Mouse (Mus musculus): Measurements from ENCODE around the gene Spata46. TPM values are rescaled to one million over a fixed set of nuclear protein-coding genes. Genes with fewer than 3 reads are reported as not detected.

Gene Spata46
- polyA plus RNA-seq, 1 experiment: 881 TPM

- H3K36me3 ChIP-seq (ENCODE audit: control insufficient read depth, insufficient read depth, low read length): no peaks in the 10 kb centered on the region
These were observed 31.3 kb downstream of the Spata46 start for GRCm38 (mm10) chr1:170339943-170340342.

GRCm38 (mm10) chr1:170343081-170343480, 34.5 kb downstream of the Spata46 start:
- H3K36me3 ChIP-seq (ENCODE audit: control insufficient read depth, insufficient read depth, low read length): no peaks in the 10 kb centered on the region
- H3K27ac ChIP-seq (ENCODE audit: control insufficient read depth, insufficient read depth, low read depth, low read length): no peak overlapping the region
- H3K27me3 ChIP-seq (ENCODE audit: control insufficient read depth, insufficient read depth, low read length): no peaks in the 10 kb centered on the region
- H3K4me1 ChIP-seq (ENCODE audit: control insufficient read depth, insufficient read depth, low read length): no peaks in the 10 kb centered on the region
- no peak overlapping the region for H3K4me3 ChIP-seq (ENCODE audit: control insufficient read depth, low read depth, low read length)
- TF ChIP-seq CTCF (IDR thresholded peaks at IDR 0.05; ENCODE audit: control insufficient read depth, insufficient read depth, insufficient replicate concordance, low read depth, low read length): no peak
- TF ChIP-seq POLR2A (IDR thresholded peaks at IDR 0.05; ENCODE audit: control insufficient read depth, low read depth, low read length): no peak

More at GRCm38 (mm10) chr1:170339943-170340342, 31.3 kb downstream of the Spata46 start:
- H3K4me1 ChIP-seq (ENCODE audit: control insufficient read depth, insufficient read depth, low read length): no peaks in the 10 kb centered on the region
- no peak overlapping the region for H3K4me3 ChIP-seq (ENCODE audit: control insufficient read depth, low read depth, low read length)
- no peak for TF ChIP-seq POLR2A (IDR thresholded peaks at IDR 0.05; ENCODE audit: control insufficient read depth, low read depth, low read length)
- no peak for TF ChIP-seq CTCF (IDR thresholded peaks at IDR 0.05; ENCODE audit: control insufficient read depth, insufficient read depth, insufficient replicate concordance, low read depth, low read length)
- H3K27ac ChIP-seq (ENCODE audit: control insufficient read depth, insufficient read depth, low read depth, low read length): no peak overlapping the region
- H3K27me3 ChIP-seq (ENCODE audit: control insufficient read depth, insufficient read depth, low read length): no peaks in the 10 kb centered on the region

GRCm38 (mm10) chr1:170343906-170344305, 35.3 kb downstream of the Spata46 start:
- H3K27me3 ChIP-seq (ENCODE audit: control insufficient read depth, insufficient read depth, low read length): no peaks in the 10 kb centered on the region
- no peaks in the 10 kb centered on the region for H3K36me3 ChIP-seq (ENCODE audit: control insufficient read depth, insufficient read depth, low read length)
- no peaks in the 10 kb centered on the region for H3K4me1 ChIP-seq (ENCODE audit: control insufficient read depth, insufficient read depth, low read length)
- TF ChIP-seq POLR2A (IDR thresholded peaks at IDR 0.05; ENCODE audit: control insufficient read depth, low read depth, low read length) (no peak), CTCF (IDR thresholded peaks at IDR 0.05; ENCODE audit: control insufficient read depth, insufficient read depth, insufficient replicate concordance, low read depth, low read length) (no peak)
- H3K4me3 ChIP-seq (ENCODE audit: control insufficient read depth, low read depth, low read length): no peak overlapping the region
- no peak overlapping the region for H3K27ac ChIP-seq (ENCODE audit: control insufficient read depth, insufficient read depth, low read depth, low read length)

- Histone ChIP-seq H3K4me1 (ENCODE audit: control insufficient read depth, insufficient read depth, low read length) (no peaks in the 10 kb centered on the region), H3K27ac (ENCODE audit: control insufficient read depth, insufficient read depth, low read depth, low read length) (no peak overlapping the region), H3K27me3 (ENCODE audit: control insufficient read depth, insufficient read depth, low read length) (no peaks in the 10 kb centered on the region), H3K36me3 (ENCODE audit: control insufficient read depth, insufficient read depth, low read length) (no peaks in the 10 kb centered on the region), H3K4me3 (ENCODE audit: control insufficient read depth, low read depth, low read length) (no peak overlapping the region)
- TF ChIP-seq CTCF (IDR thresholded peaks at IDR 0.05; ENCODE audit: control insufficient read depth, insufficient read depth, insufficient replicate concordance, low read depth, low read length): no peak
These were observed 37.7 kb downstream of the Spata46 start for GRCm38 (mm10) chr1:170346266-170346665.

- Histone ChIP-seq H3K36me3 (ENCODE audit: control insufficient read depth, insufficient read depth, low read length) (no peaks in the 10 kb centered on the region), H3K4me1 (ENCODE audit: control insufficient read depth, insufficient read depth, low read length) (no peaks in the 10 kb centered on the region), H3K27ac (ENCODE audit: control insufficient read depth, insufficient read depth, low read depth, low read length) (no peak overlapping the region), H3K27me3 (ENCODE audit: control insufficient read depth, insufficient read depth, low read length) (no peaks in the 10 kb centered on the region), H3K4me3 (ENCODE audit: control insufficient read depth, low read depth, low read length) (no peak overlapping the region)
- TF ChIP-seq CTCF (IDR thresholded peaks at IDR 0.05; ENCODE audit: control insufficient read depth, insufficient read depth, insufficient replicate concordance, low read depth, low read length): no peak
- no peak for TF ChIP-seq POLR2A (IDR thresholded peaks at IDR 0.05; ENCODE audit: control insufficient read depth, low read depth, low read length)
These were observed 42.5 kb downstream of the Spata46 start for GRCm38 (mm10) chr1:170351080-170351479.

- no peak overlapping the region for H3K4me3 ChIP-seq (ENCODE audit: control insufficient read depth, low read depth, low read length)
- no peaks in the 10 kb centered on the region for H3K27me3 ChIP-seq (ENCODE audit: control insufficient read depth, insufficient read depth, low read length)
- TF ChIP-seq CTCF (IDR thresholded peaks at IDR 0.05; ENCODE audit: control insufficient read depth, insufficient read depth, insufficient replicate concordance, low read depth, low read length) (no peak), POLR2A (IDR thresholded peaks at IDR 0.05; ENCODE audit: control insufficient read depth, low read depth, low read length) (no peak)
- no peaks in the 10 kb centered on the region for H3K36me3 ChIP-seq (ENCODE audit: control insufficient read depth, insufficient read depth, low read length)
- H3K27ac ChIP-seq (ENCODE audit: control insufficient read depth, insufficient read depth, low read depth, low read length): no peak overlapping the region
- H3K4me1 ChIP-seq (ENCODE audit: control insufficient read depth, insufficient read depth, low read length): no peaks in the 10 kb centered on the region
These were observed 44.7 kb downstream of the Spata46 start for GRCm38 (mm10) chr1:170353335-170353734.

DNA sequence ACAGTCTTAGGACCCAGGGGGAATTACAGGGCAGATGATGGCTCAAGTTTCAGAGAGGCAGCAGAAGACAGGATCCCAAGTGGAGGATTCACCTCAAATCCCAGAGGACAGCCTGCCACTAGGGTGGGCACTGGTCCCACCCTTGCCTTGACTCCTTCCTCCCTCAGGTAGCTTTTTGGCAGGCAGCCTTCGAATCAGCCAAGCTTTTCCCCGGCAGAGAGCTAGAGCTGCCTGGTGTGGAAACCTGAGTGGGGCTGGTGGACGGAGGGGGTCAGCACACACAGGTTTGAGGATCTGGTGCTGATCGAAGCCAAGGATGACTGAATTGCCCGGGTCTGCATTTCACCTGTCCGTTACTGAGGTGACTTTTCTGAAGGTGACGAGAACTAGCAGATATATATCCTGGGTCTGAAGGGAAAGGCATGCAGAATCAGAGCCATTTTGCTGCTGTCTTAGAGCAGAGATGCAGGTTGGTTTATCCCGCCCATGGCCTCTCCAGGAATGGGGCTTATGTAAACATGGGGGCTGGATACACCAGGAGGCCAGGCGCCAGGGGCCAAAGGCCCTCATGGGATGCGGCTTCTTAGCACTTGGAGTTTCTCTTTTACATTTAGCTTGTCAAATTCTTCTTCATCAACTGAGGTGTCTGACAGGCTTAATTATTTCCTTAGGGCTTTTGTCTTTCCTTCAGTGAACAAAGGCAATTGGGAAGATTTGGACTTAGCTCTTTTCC, 51.7 kb downstream of the Spata46 start:
- H3K27me3 ChIP-seq (ENCODE audit: control insufficient read depth, insufficient read depth, low read length): no peaks in the 10 kb centered on the region
- TF ChIP-seq CTCF (IDR thresholded peaks at IDR 0.05; ENCODE audit: control insufficient read depth, insufficient read depth, insufficient replicate concordance, low read depth, low read length): no peak
- TF ChIP-seq POLR2A (IDR thresholded peaks at IDR 0.05; ENCODE audit: control insufficient read depth, low read depth, low read length): no peak
- no peak overlapping the region for H3K27ac ChIP-seq (ENCODE audit: control insufficient read depth, insufficient read depth, low read depth, low read length)
- H3K36me3 ChIP-seq (ENCODE audit: control insufficient read depth, insufficient read depth, low read length): no peaks in the 10 kb centered on the region
- H3K4me3 ChIP-seq (ENCODE audit: control insufficient read depth, low read depth, low read length): no peak overlapping the region
- no peaks in the 10 kb centered on the region for H3K4me1 ChIP-seq (ENCODE audit: control insufficient read depth, insufficient read depth, low read length)

Other genes with a start within 250 kb of the Spata46 start
- 1.8 TPM in 2 replicates for gene Ddr2, start 198.0 kb upstream of the Spata46 start, polyA plus RNA-seq (2012; rRNA removed)
- 9.5 and 9.6 TPM in 2 replicates for gene Uap1, start 133.8 kb upstream of the Spata46 start, polyA plus RNA-seq (2012; rRNA removed)
- gene Uhmk1, start 93.4 kb upstream of the Spata46 start, polyA plus RNA-seq (2012; rRNA removed): 3.3 and 4.5 TPM in 2 replicates
- gene Sh2d1b2, start 76.1 kb upstream of the Spata46 start, polyA plus RNA-seq (2012; rRNA removed): not detected in 2 replicates
- gene Sh2d1b1, start 31.5 kb upstream of the Spata46 start, polyA plus RNA-seq (2012; rRNA removed): 0.05 and 0.06 TPM in 2 replicates
- gene Gm7694, start 2.5 kb upstream of the Spata46 start, polyA plus RNA-seq (2012; rRNA removed): 1.5 and 2.6 TPM in 2 replicates

Data from testis, adult 2 months (tissue).